Mouse (Mus musculus): ENCODE measurements around the gene Ppp2r5a. TPM values are rescaled to one million over a fixed set of nuclear protein-coding genes. Genes with fewer than 3 reads are reported as not detected.

The Ppp2r5a gene
- polyA plus RNA-seq, 1 experiment from 2014 or later: 15.6 TPM

DNA sequence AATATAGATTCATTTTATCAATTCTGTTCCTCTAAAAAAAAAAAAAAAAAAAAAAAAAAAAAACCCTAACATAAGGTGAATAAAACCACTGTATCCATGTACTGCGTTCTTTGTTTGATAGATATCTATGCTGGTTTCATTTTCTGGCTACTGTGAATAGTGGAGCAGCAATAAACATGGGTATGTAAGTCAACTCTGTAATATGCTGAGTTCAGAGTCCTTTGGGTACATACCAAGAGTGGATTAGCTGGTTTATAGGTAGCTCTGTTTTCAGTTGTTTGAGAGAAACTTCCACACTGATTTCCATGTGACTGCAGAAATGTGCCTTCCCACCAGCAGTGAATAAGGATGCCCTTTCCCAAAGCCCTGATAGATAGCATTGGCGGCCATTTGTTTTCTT, 25.0 kb downstream of the Ppp2r5a start:
- H3K4me2 ChIP-seq: no peak overlapping the region
- H3K27ac ChIP-seq: no peak overlapping the region
- ATAC-seq (ENCODE audit: low read depth) (no peak), DNase-seq (no peak)
- no peaks in the 10 kb centered on the region for H3K36me3 ChIP-seq
- H3K9ac ChIP-seq: no peak overlapping the region
- no peaks in the 10 kb centered on the region for H3K27me3 ChIP-seq
- 84% methylated on average over 2 of the region's 2 CpGs for WGBS (ENCODE audit: insufficient replicate concordance)
- H3K9me3 ChIP-seq (replicated peaks): no peaks in the 10 kb centered on the region
- no peak overlapping the region for H3K4me3 ChIP-seq (replicated peaks)
- peaks cover 60% of the 10 kb centered on the region for H3K4me1 ChIP-seq (replicated peaks)

DNA sequence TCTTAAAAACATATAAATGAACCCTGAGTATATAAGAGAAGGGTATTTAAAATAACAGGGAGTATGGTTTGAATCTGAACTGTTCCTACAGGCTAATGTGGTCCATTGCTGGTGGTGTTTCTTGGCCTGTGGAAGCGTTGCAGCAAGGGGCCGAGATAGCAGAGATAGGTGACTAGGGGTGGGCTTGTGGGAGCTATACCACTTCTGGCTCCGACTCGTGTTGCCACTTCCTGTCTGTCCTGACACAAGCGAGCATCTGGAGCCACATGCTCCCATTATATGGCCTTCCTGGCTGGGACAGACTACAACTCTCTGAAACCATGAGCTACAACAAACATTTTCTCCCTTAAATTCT, 27.5 kb downstream of the Ppp2r5a start:
- H3K9ac ChIP-seq: peak overlapping the region; percentile 46
- peak overlapping the region; percentile 57 for H3K4me2 ChIP-seq
- peak overlapping the region; percentile 19; the same call in 1 of the 2 replicates for H3K4me3 ChIP-seq (replicated peaks)
- peaks cover 13% of the 10 kb centered on the region for H3K36me3 ChIP-seq
- WGBS (ENCODE audit: insufficient replicate concordance): 12% methylated on average over 5 of the region's 5 CpGs
- H3K4me1 ChIP-seq (replicated peaks): peaks cover 49% of the 10 kb centered on the region
- H3K9me3 ChIP-seq (replicated peaks): no peaks in the 10 kb centered on the region
- DNase-seq (no peak), ATAC-seq (ENCODE audit: low read depth) (peak; percentile 37)
- peak overlapping the region; percentile 84 for H3K27ac ChIP-seq
- H3K27me3 ChIP-seq: no peaks in the 10 kb centered on the region

DNA sequence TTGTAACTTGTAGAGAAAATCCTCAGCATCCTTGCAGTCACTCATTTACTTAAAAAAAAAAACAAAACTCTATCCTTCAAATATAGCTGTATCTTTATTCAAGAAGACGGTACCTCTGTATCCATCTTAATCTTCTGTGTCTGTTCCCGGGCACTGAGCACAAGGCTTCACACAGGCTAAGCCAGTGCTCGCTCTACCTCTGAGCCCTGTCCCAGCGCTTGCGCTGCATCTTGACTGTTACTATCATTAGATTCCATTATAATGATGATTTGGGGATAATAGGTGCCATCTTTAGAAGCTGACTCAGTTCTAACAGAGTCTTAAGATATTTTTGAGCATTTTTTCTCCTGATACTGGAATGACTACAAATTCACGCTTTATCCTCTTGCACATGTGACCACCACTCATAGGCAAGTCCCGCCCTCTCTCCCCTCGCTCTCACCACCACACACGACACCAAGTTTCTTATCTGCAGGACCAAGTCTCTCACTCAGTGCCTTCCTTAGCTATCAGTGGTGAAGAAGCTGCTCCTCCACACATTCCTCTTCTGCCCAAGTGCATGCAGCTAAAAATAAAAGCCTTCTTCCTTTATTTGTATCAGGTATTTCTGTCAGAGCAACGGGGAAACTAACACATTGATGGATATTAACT, 28.0 kb downstream of the Ppp2r5a start:
- H3K4me2 ChIP-seq: peak overlapping the region; percentile 57
- H3K36me3 ChIP-seq: peaks cover 15% of the 10 kb centered on the region
- H3K4me3 ChIP-seq (replicated peaks): peak overlapping the region; percentile 24; the same call in 1 of the 2 replicates
- ATAC-seq (ENCODE audit: low read depth) (peak; percentile 97), DNase-seq (peak; percentile 64)
- peaks cover 49% of the 10 kb centered on the region for H3K4me1 ChIP-seq (replicated peaks)
- peak overlapping the region; percentile 84 for H3K27ac ChIP-seq
- no peaks in the 10 kb centered on the region for H3K27me3 ChIP-seq
- 32% methylated on average over 10 of the region's 10 CpGs for WGBS (ENCODE audit: insufficient replicate concordance)
- H3K9ac ChIP-seq: peak overlapping the region; percentile 46; the same call in 1 of the 2 replicates
- H3K9me3 ChIP-seq (replicated peaks): no peaks in the 10 kb centered on the region

DNA sequence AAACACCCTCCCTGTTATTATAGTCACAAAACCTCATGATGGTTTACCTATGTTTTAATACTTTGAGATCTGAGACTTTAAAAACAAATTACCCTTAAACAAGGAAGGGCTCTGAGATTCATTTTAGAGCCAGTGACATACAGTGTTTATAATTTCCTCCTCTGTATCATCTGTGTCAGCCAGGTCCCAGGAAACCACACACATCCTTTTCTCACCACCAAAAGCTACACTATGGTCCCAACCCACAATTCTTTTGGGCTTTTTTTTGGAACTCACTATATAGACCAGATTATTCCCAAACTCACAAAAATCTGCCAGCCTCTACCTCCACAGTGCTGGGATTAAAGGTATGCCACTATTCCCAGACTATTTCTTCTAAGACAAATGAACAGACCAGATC, 33.9 kb downstream of the Ppp2r5a start:
- Histone ChIP-seq H3K9me3 (replicated peaks) (no peaks in the 10 kb centered on the region), H3K4me1 (replicated peaks) (peaks cover 6% of the 10 kb centered on the region), H3K4me3 (replicated peaks) (no peak overlapping the region), H3K27me3 (no peaks in the 10 kb centered on the region), H3K4me2 (no peak overlapping the region), H3K27ac (no peak overlapping the region), H3K36me3 (peaks cover 53% of the 10 kb centered on the region), H3K9ac (no peak overlapping the region)
- no peak for ATAC-seq (ENCODE audit: low read depth)
- no peak for DNase-seq

DNA sequence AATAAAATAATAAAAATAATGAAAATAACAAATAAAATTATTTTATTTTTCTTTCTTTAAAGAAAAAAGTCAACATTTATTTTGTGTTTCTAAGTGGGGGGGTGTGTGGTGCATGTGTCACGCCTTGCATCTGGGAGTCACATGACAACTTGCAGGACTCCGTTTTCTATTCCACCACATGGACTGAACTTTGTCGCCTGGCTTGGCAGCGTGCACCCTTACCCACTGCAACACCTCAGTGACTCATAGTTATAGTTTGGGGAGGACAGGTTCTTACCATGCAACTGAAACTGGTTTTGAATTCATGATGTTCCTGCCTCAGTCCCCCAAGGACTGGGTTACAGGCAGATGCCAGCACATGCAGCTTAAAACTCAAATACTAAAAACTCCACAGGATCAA, 34.9 kb downstream of the Ppp2r5a start:
- H3K9me3 ChIP-seq (replicated peaks): no peaks in the 10 kb centered on the region
- no peak overlapping the region for H3K27ac ChIP-seq
- no peak overlapping the region for H3K9ac ChIP-seq
- ATAC-seq (ENCODE audit: low read depth) (no peak), DNase-seq (no peak)
- H3K4me2 ChIP-seq: no peak overlapping the region
- WGBS (ENCODE audit: insufficient replicate concordance): 84% methylated on average over 4 of the region's 4 CpGs
- H3K36me3 ChIP-seq: peaks cover 57% of the 10 kb centered on the region
- H3K27me3 ChIP-seq: no peaks in the 10 kb centered on the region
- H3K4me1 ChIP-seq (replicated peaks): no peaks in the 10 kb centered on the region
- H3K4me3 ChIP-seq (replicated peaks): no peak overlapping the region

DNA sequence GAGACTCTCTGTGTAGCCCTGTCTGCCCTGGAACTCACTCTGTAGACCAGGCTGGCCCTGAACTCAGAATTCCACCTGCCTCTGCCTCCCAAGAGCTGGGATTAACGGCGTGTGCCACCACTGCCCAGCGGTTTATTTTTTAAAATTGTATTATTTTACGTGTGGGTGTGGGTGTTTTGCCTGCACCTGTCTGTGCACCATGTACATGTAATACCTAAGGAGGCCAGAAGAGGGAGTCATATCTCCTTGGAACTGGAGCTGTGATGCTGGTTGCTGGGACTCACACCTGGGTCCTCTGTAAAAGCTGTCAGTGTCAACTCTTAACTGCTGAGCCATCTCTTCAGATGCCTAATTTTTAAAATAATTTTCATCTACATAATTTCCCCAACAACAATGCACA, 38.6 kb downstream of the Ppp2r5a start:
- Histone ChIP-seq H3K4me3 (replicated peaks) (no peak overlapping the region), H3K27ac (no peak overlapping the region), H3K4me1 (replicated peaks) (no peaks in the 10 kb centered on the region), H3K4me2 (no peak overlapping the region), H3K36me3 (peaks cover 62% of the 10 kb centered on the region), H3K27me3 (no peaks in the 10 kb centered on the region), H3K9me3 (replicated peaks) (no peaks in the 10 kb centered on the region), H3K9ac (no peak overlapping the region)
- DNase-seq (peak; percentile 35), ATAC-seq (ENCODE audit: low read depth) (peak; percentile 51)
- 69% methylated on average over 4 of the region's 4 CpGs for WGBS (ENCODE audit: insufficient replicate concordance)

DNA sequence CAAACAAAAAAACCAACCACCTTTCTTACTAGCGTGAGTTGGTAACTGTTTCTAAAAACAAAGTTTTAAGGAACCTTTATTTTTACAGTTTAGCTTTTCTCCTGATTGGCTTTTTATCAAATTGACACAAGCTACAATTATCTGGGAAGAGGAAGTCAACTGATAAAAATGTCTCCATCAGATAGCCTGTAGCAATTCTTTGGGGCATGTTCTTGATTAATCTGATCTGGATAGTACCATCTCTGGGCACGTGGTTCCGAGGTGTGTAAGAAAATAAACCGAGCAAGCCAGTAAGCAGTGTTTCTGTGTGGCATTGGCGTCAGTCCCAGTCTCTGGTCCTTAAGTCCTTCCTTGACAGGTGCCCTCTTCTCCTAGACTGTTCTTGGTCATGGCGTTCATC, 40.7 kb downstream of the Ppp2r5a start:
- Histone ChIP-seq H3K4me2 (no peak overlapping the region), H3K4me3 (replicated peaks) (no peak overlapping the region), H3K27ac (no peak overlapping the region), H3K9me3 (replicated peaks) (no peaks in the 10 kb centered on the region), H3K9ac (no peak overlapping the region), H3K4me1 (replicated peaks) (no peaks in the 10 kb centered on the region), H3K27me3 (no peaks in the 10 kb centered on the region), H3K36me3 (peaks cover 71% of the 10 kb centered on the region)
- no peak for DNase-seq
- no peak for ATAC-seq (ENCODE audit: low read depth)
- WGBS (ENCODE audit: insufficient replicate concordance): 70% methylated on average over 6 of the region's 6 CpGs

DNA sequence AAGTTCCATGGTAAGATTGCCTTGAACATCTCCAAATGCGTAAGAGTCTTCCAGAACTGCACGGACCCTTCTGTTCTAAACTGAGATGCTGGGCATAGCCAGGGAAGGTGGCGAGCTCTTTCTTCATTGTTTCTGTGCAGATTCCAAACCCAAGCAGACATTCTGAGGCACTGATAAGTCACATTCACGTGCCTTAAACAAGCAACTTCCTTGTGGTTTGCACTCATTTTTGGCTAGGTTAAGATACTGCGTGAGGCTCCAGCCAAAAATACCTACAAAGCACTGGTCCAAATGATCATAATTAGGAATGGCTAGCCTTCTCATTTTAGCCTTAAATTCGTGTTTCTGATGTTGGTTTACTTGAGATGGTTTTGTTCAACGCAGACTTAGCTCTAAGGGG, 43.6 kb downstream of the Ppp2r5a start:
- no peak for ATAC-seq (ENCODE audit: low read depth)
- no peak for DNase-seq
- peaks cover 74% of the 10 kb centered on the region for H3K36me3 ChIP-seq
- H3K27me3 ChIP-seq: no peaks in the 10 kb centered on the region
- no peaks in the 10 kb centered on the region for H3K4me1 ChIP-seq (replicated peaks)
- H3K9ac ChIP-seq: no peak overlapping the region
- H3K4me3 ChIP-seq (replicated peaks): no peak overlapping the region
- no peak overlapping the region for H3K27ac ChIP-seq
- no peaks in the 10 kb centered on the region for H3K9me3 ChIP-seq (replicated peaks)
- 66% methylated on average over 7 of the region's 7 CpGs for WGBS (ENCODE audit: insufficient replicate concordance)
- H3K4me2 ChIP-seq: no peak overlapping the region

DNA sequence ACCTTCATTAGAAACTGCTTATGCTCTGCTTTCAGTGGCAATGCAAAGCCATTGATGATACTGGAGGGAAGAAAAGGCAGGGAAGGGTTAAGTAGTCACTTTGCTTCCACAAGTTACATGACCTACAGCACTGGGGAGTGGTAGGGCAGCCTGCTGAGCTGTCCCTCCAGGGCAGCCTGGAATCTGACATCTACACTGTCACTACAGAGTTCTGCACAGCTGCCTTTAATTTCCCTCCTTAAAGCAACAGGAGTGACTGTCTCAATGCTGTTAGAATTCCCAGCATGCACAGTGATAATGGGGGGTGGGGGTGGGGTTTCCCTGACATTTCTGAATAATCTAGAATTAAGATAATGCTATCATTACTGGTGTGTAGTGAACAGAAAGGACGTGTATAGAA, 46.1 kb downstream of the Ppp2r5a start:
- 53% methylated on average over 1 of the region's 1 CpGs for WGBS (ENCODE audit: insufficient replicate concordance)

DNA sequence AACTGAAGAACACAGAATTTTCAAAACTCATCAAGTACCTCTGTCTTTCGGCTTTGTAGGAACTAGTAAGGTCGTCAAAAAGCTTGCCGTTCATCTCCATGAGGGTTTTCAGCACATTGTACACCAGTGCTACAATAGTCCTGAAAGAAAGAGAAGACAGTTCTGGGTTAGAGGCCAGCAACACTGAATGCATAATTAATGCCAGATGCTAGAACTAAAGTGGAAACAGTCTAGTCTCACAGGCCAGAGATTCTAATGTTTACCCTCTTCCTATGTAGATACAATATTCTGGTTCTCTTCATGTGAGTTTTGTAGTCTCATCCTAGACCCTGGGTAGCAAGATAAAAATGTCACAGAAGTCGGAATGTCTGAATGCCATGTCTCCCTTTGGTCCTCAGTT, 49.2 kb downstream of the Ppp2r5a start:
- peaks cover 88% of the 10 kb centered on the region for H3K36me3 ChIP-seq
- WGBS (ENCODE audit: insufficient replicate concordance): 89% methylated on average over 4 of the region's 4 CpGs

More for the DNA sequence above, 46.1 kb downstream of the Ppp2r5a start:
- peaks cover 84% of the 10 kb centered on the region for H3K36me3 ChIP-seq
- no peak overlapping the region for H3K4me3 ChIP-seq (replicated peaks)
- H3K27me3 ChIP-seq: no peaks in the 10 kb centered on the region
- no peaks in the 10 kb centered on the region for H3K9me3 ChIP-seq (replicated peaks)
- DNase-seq (no peak), ATAC-seq (ENCODE audit: low read depth) (no peak)
- H3K27ac ChIP-seq: no peak overlapping the region
- no peak overlapping the region for H3K9ac ChIP-seq
- H3K4me2 ChIP-seq: no peak overlapping the region
- no peaks in the 10 kb centered on the region for H3K4me1 ChIP-seq (replicated peaks)

DNA sequence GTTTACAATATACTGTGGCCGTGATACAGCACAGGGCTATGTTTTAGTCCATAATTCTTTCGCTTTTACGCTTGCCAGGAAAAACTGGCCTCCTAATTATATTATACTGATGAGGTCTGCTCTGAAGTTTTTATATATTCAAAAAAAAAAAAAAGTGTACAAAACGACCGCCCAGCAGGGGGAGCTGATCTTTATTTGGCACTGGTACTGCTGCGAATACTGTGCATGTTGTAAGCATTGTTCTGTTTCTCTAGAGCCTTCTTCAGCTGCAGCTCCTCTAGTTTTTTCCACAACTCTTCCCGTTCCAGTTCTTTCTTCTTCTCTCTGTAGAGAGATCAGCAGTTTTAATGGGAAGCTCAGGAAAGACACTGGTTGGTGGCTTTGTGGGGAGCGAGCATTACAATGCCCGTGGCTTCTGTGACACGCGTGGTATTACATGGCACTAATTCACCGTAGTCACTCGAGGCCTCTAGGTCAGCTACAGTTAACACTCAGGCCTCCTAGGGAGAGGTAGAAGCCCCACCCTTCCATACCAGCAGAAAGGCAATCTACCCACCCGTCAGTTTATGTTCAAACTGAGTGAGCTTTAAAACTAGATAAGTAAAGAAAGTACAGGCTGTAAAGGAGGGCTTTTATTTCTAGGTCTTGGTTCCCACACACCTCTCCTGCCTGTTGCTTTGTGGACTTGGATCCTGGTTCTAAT, 50.1 kb downstream of the Ppp2r5a start:
- DNase-seq (no peak), ATAC-seq (ENCODE audit: low read depth) (no peak)
- Histone ChIP-seq H3K4me3 (replicated peaks) (no peak overlapping the region), H3K4me2 (no peak overlapping the region), H3K27me3 (no peaks in the 10 kb centered on the region), H3K4me1 (replicated peaks) (peaks cover 14% of the 10 kb centered on the region; the same call in 1 of the 2 replicates), H3K9ac (no peak overlapping the region), H3K27ac (no peak overlapping the region; the same call in 1 of the 2 replicates), H3K9me3 (replicated peaks) (no peaks in the 10 kb centered on the region), H3K36me3 (peaks cover 86% of the 10 kb centered on the region)
- 64% methylated on average over 14 of the region's 14 CpGs for WGBS (ENCODE audit: insufficient replicate concordance)

More for the DNA sequence above, 49.2 kb downstream of the Ppp2r5a start:
- Histone ChIP-seq H3K27ac (no peak overlapping the region), H3K4me3 (replicated peaks) (no peak overlapping the region), H3K9ac (no peak overlapping the region), H3K4me1 (replicated peaks) (peaks cover 10% of the 10 kb centered on the region; the same call in 1 of the 2 replicates), H3K9me3 (replicated peaks) (no peaks in the 10 kb centered on the region), H3K27me3 (no peaks in the 10 kb centered on the region), H3K4me2 (no peak overlapping the region)
- ATAC-seq (ENCODE audit: low read depth) (no peak), DNase-seq (no peak)

DNA sequence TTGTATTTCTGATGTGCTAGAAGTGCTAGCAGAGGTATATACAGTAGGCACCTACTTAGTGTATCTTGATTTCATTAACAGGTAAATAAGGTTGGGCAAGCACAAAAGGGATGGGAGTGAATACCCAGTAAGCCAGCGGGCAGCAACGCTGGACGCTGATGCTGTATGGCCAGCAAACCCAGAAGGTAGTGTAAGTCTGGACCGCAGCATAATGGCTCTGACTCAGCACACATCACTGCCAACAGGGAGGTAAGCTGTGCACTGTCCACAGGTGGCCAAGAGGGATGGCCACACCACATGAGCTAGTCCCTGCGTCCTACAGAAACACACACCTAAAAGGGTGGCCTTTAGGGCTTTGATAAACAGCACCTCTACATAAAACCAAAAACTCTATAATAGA, 52.7 kb downstream of the Ppp2r5a start:
- DNase-seq: no peak
- H3K4me2 ChIP-seq: no peak overlapping the region
- peaks cover 14% of the 10 kb centered on the region; the same call in 1 of the 2 replicates for H3K4me1 ChIP-seq (replicated peaks)
- H3K9ac ChIP-seq: no peak overlapping the region
- no peak overlapping the region for H3K4me3 ChIP-seq (replicated peaks)
- ATAC-seq (ENCODE audit: low read depth): no peak
- no peak overlapping the region for H3K27ac ChIP-seq
- no peaks in the 10 kb centered on the region for H3K9me3 ChIP-seq (replicated peaks)
- 92% methylated on average over 5 of the region's 5 CpGs for WGBS (ENCODE audit: insufficient replicate concordance)
- H3K27me3 ChIP-seq: no peaks in the 10 kb centered on the region
- H3K36me3 ChIP-seq: peaks cover 88% of the 10 kb centered on the region

Measured in liver, embryonic 13.5 days (tissue).